Mouse (Mus musculus): ENCODE measurements around the gene Gse1. TPM values are rescaled to one million over a fixed set of nuclear protein-coding genes. Genes with fewer than 3 reads are reported as not detected.

The Gse1 gene
- polyA plus RNA-seq, 1 experiment: 55.9 TPM

DNA sequence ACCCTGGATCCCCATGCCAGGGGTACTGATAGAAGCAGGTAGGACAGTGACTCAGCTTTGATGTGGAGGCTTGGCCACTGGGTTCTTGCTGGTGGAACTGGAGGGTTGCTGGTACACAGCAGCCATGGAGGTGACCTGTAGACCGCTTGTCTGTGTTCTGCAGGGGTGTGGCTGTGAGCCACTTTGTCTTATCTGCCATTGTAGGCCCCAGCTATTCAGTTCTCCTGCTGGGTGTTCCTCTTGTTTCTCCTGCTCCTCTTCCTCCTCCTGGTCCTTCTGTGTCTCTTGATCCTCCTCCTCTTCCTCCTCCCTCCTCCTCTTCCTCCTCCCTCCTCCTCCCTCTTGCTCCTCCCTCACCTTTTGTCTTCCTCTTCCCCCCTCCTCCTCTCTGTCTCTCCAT is 296.9 kb downstream of the Gse1 start:
- H3K27ac ChIP-seq (ENCODE audit: insufficient read depth, low read depth, low read length): no peak overlapping the region
- TF ChIP-seq POLR2A (IDR thresholded peaks at IDR 0.05; ENCODE audit: low read depth, low read length) (no peak), CTCF (IDR thresholded peaks at IDR 0.05; ENCODE audit: extremely low read depth, insufficient read length, insufficient replicate concordance, low read depth, low read length) (no peak)
- H3K4me3 ChIP-seq (ENCODE audit: low read depth, low read length): no peak overlapping the region
- peaks cover 20% of the 10 kb centered on the region for H3K4me1 ChIP-seq (ENCODE audit: control insufficient read depth, insufficient read depth, insufficient read length, low read length)
- H3K27me3 ChIP-seq (ENCODE audit: control insufficient read depth, insufficient read depth, low read length): no peaks in the 10 kb centered on the region
- H3K36me3 ChIP-seq (ENCODE audit: control insufficient read depth, insufficient read depth, low read length): no peaks in the 10 kb centered on the region
- WGBS: 33% methylated on average over 1 of the region's 1 CpGs

DNA sequence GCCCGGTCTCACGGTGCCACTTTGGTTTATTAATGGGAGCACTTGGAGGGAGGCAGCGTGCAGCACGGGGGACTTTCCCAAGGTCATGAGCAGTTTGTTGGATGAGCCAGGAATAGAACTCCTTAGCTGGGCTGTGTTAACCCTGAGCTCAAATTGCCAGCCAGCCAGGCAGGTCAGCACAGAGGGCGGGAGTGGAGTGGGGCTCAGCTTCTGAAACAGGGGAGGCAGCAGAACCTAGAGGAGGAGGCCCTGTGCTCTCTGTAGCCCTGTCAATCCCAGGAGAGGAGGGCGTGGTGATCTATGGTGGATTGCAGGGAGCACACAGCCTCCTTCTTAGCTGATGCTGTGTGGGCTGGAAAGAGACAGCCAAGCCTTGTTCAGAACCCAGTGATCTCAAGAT is 297.6 kb downstream of the Gse1 start:
- H3K4me1 ChIP-seq (ENCODE audit: control insufficient read depth, insufficient read depth, insufficient read length, low read length): peaks cover 16% of the 10 kb centered on the region; the same call in 1 of the 2 replicates
- no peak for TF ChIP-seq CTCF (IDR thresholded peaks at IDR 0.05; ENCODE audit: extremely low read depth, insufficient read length, insufficient replicate concordance, low read depth, low read length)
- no peak for TF ChIP-seq POLR2A (IDR thresholded peaks at IDR 0.05; ENCODE audit: low read depth, low read length)
- no peak overlapping the region for H3K27ac ChIP-seq (ENCODE audit: insufficient read depth, low read depth, low read length)
- no peaks in the 10 kb centered on the region for H3K36me3 ChIP-seq (ENCODE audit: control insufficient read depth, insufficient read depth, low read length)
- H3K27me3 ChIP-seq (ENCODE audit: control insufficient read depth, insufficient read depth, low read length): no peaks in the 10 kb centered on the region
- WGBS: 48% methylated on average over 6 of the region's 6 CpGs
- H3K4me3 ChIP-seq (ENCODE audit: low read depth, low read length): no peak overlapping the region

DNA sequence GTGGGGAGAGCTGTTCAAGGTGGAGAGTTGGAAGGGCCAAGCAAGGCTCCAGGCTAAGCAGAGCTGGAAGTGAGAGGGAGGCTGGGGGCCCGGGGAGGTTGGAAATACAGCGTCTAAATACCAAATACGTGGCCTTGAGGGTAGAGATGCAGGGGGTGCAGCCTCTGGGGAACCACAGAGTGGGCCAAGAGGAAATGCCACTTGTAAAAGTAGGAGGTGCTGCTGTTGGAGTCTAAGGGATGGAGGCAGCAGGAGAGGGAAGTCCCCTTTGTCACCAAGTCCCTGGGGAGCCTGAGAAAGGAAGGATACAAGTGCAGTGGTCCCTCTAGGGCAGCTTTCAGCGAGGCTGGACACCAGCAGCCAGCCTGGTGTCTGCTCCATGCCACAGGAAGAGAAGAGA is 298.3 kb downstream of the Gse1 start:
- 60% methylated on average over 4 of the region's 4 CpGs for WGBS
- Histone ChIP-seq H3K4me1 (ENCODE audit: control insufficient read depth, insufficient read depth, insufficient read length, low read length) (peaks cover 16% of the 10 kb centered on the region; the same call in 1 of the 2 replicates), H3K27ac (ENCODE audit: insufficient read depth, low read depth, low read length) (no peak overlapping the region)

DNA sequence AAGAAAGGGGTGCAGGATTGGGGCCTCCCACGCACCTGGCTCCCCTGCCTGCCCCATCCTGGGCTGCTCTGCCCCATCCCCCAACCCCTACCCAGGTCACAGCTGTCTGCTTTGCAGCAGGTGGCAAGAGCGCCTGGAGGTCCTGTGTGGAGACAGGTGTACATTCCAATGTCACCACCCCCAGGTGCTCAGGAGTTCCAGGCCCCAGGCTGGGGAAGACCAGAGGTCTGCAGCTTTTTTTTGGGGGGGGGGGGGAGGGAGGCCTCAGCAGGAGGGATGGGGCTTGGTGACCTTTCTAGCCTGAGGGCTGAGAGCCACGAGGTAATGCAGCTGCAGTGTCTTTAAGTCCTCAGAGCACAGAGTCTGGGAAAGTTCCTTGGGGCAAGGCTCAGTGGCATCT is 300.1 kb downstream of the Gse1 start:
- TF ChIP-seq POLR2A (IDR thresholded peaks at IDR 0.05; ENCODE audit: low read depth, low read length): no peak
- no peak for TF ChIP-seq CTCF (IDR thresholded peaks at IDR 0.05; ENCODE audit: extremely low read depth, insufficient read length, insufficient replicate concordance, low read depth, low read length)
- Histone ChIP-seq H3K27me3 (ENCODE audit: control insufficient read depth, insufficient read depth, low read length) (no peaks in the 10 kb centered on the region), H3K4me1 (ENCODE audit: control insufficient read depth, insufficient read depth, insufficient read length, low read length) (peaks cover 24% of the 10 kb centered on the region), H3K4me3 (ENCODE audit: low read depth, low read length) (no peak overlapping the region), H3K36me3 (ENCODE audit: control insufficient read depth, insufficient read depth, low read length) (no peaks in the 10 kb centered on the region; the same call in 1 of the 2 replicates), H3K27ac (ENCODE audit: insufficient read depth, low read depth, low read length) (no peak overlapping the region)
- WGBS: 40% methylated on average over 3 of the region's 3 CpGs

More for the DNA sequence above, 298.3 kb downstream of the Gse1 start:
- Histone ChIP-seq H3K36me3 (ENCODE audit: control insufficient read depth, insufficient read depth, low read length) (no peaks in the 10 kb centered on the region; the same call in 1 of the 2 replicates), H3K4me3 (ENCODE audit: low read depth, low read length) (no peak overlapping the region), H3K27me3 (ENCODE audit: control insufficient read depth, insufficient read depth, low read length) (no peaks in the 10 kb centered on the region)
- no peak for TF ChIP-seq POLR2A (IDR thresholded peaks at IDR 0.05; ENCODE audit: low read depth, low read length)

DNA sequence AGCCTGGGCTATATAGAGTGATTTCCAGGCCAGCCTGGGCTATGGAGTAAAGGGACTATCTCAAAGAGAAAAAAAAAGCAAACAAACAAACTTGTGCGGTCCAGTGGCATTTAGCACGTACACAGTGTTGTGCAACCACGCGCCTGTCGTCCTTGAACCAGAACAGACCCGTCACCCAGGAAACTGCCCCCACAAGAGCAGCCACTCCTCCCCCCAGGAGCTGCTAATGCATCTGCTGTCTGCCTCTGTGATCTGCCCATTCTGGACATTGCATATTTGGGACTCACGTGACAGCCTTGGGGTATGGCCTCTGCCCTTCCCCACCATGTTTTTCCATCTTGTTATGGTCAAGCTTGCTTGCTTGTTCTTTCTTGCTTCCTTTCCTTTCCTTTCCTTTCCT is 301.0 kb downstream of the Gse1 start:
- TF ChIP-seq CTCF (IDR thresholded peaks at IDR 0.05; ENCODE audit: extremely low read depth, insufficient read length, insufficient replicate concordance, low read depth, low read length): no peak
- no peak for TF ChIP-seq POLR2A (IDR thresholded peaks at IDR 0.05; ENCODE audit: low read depth, low read length)
- Histone ChIP-seq H3K4me3 (ENCODE audit: low read depth, low read length) (no peak overlapping the region), H3K4me1 (ENCODE audit: control insufficient read depth, insufficient read depth, insufficient read length, low read length) (peaks cover 24% of the 10 kb centered on the region), H3K27me3 (ENCODE audit: control insufficient read depth, insufficient read depth, low read length) (no peaks in the 10 kb centered on the region), H3K36me3 (ENCODE audit: control insufficient read depth, insufficient read depth, low read length) (no peaks in the 10 kb centered on the region; the same call in 1 of the 2 replicates), H3K27ac (ENCODE audit: insufficient read depth, low read depth, low read length) (no peak overlapping the region)
- WGBS: 64% methylated on average over 7 of the region's 7 CpGs

DNA sequence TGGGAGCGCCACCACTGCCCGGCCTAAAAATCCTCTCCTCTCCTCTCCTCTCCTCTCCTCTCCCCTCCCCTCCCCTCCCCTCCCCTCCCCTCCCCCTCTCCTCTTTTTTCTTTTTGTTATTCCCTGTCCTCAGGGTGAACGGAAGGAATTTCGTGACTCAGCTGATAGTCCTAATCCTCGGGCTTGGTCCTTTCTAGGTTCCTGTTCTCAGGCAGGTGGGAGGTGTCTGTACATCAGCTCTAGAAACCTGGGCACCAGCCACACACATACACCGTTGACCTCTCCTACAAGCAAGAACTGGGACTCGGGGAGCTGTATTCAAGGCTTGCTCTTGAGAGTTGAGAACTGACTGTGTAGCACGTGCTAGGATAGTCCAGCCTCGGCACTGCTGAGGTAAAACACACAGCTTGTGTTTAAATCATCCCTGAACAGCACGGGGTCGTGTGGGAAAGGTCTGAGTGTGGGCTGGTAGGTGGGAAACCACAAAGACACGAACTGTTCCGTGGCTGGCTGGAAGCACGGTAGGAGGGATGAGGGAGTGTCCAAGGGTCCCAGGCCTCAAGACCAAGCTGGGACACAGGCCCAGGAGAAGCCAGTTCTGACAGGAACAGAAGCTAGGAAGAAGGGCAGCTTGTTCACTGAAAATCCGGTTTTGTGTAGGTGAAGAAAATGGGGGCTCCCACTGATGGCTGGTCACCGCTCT is 302.8 kb downstream of the Gse1 start:
- no peaks in the 10 kb centered on the region for H3K27me3 ChIP-seq (ENCODE audit: control insufficient read depth, insufficient read depth, low read length)
- WGBS: 81% methylated on average over 16 of the region's 16 CpGs
- H3K27ac ChIP-seq (ENCODE audit: insufficient read depth, low read depth, low read length): no peak overlapping the region
- no peaks in the 10 kb centered on the region; the same call in 1 of the 2 replicates for H3K36me3 ChIP-seq (ENCODE audit: control insufficient read depth, insufficient read depth, low read length)
- no peak overlapping the region for H3K4me3 ChIP-seq (ENCODE audit: low read depth, low read length)
- TF ChIP-seq POLR2A (IDR thresholded peaks at IDR 0.05; ENCODE audit: low read depth, low read length) (no peak), CTCF (IDR thresholded peaks at IDR 0.05; ENCODE audit: extremely low read depth, insufficient read length, insufficient replicate concordance, low read depth, low read length) (no peak)
- peaks cover 17% of the 10 kb centered on the region for H3K4me1 ChIP-seq (ENCODE audit: control insufficient read depth, insufficient read depth, insufficient read length, low read length)

DNA sequence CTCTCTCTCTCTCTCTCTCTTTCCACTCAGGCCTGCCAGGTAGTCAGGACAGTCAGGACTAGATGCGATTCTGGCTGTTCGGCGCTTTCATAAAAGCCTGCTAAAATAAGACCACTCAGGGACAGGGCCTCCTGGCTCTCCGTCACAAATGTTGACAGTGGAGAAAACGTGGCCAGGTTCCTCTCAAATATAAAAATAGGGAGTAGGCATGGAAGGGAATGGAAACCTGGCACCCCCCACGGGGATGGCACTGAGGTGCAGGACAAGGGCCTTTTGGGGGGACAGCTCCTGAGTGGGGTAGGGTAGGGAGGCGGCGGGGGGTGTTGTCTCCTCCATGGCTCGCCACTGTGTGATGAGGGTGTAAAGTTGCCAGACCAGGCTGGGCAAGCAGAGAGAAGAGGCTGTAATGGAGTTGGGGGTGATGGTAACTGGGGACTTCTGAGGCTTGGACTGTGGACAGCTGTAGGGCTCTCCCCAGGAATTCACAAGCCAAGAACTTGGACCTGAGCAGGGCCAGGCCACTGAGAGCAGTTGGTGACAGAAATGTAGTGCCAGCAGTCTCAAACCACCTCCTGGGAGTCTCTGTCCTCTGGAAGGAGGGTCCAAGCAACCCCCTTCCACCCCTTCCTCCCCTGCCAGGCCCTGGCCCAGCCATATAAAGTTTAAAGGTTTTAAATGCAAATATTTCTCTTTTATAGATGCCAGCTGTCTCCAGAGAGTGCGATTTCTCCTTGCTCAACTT is 303.7 kb downstream of the Gse1 start:
- no peak overlapping the region for H3K4me3 ChIP-seq (ENCODE audit: low read depth, low read length)
- no peak overlapping the region for H3K27ac ChIP-seq (ENCODE audit: insufficient read depth, low read depth, low read length)
- H3K36me3 ChIP-seq (ENCODE audit: control insufficient read depth, insufficient read depth, low read length): no peaks in the 10 kb centered on the region; the same call in 1 of the 2 replicates
- TF ChIP-seq POLR2A (IDR thresholded peaks at IDR 0.05; ENCODE audit: low read depth, low read length) (no peak), CTCF (IDR thresholded peaks at IDR 0.05; ENCODE audit: extremely low read depth, insufficient read length, insufficient replicate concordance, low read depth, low read length) (no peak)
- 77% methylated on average over 10 of the region's 10 CpGs for WGBS
- H3K4me1 ChIP-seq (ENCODE audit: control insufficient read depth, insufficient read depth, insufficient read length, low read length): peaks cover 17% of the 10 kb centered on the region
- H3K27me3 ChIP-seq (ENCODE audit: control insufficient read depth, insufficient read depth, low read length): no peaks in the 10 kb centered on the region
